Mouse (Mus musculus): ENCODE measurements at regions not wholly inside any gene's neighbourhood (a gene's known extent, or its start where the extent isn't known, plus 50 kb on each side); places are given as distances from the start of the nearest gene placed in this dataset.

DNA sequence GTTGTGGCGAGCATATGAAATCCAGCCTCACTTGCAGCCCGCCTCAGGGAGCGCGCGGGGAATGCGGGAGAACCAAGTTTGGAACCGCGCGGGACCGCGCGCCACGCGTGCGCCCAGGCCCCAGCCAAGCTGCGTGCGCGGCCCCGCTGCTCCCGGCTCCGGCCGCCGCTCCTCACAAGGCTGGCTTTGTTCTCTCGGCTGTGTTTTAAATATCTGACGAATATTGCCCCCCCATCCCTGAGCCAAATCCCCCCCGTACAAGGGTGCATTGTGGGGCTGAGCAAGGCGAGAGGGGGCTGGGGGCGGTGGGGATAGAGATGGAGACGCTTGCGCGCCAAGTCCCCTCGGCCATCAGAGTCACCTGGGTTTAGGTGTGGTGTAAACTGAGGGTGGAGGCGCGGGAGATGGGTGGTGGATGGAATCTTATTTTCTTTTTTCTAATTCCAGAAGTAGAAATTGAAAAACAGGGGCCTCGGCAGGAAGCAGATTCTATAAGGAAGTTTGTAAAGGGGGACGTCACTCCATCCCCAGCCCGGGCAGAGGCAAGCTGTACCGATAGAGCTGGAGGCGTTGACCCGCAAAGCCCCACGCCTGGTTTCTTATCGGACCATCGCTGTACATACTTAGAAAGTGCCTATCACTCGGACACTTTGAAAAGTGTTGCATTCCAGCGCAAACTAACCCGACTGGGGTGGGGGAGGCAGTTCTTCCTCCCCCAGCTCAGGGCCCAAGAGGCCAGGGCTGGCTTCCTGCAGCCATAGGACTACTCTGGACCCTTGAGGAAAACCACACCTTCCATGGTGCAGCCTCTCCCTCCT lies 147.1 kb downstream of the Zfp36l1 start:
- Histone ChIP-seq H3K4me2 (replicated peaks) (peak overlapping the region; percentile 63), H3K27me3 (no peaks in the 10 kb centered on the region), H3K9ac (peak overlapping the region; percentile 41), H3K27ac (replicated peaks) (peak overlapping the region; percentile 79), H3K36me3 (no peaks in the 10 kb centered on the region), H3K4me3 (replicated peaks) (peak overlapping the region; percentile 35), H3K4me1 (peaks cover 56% of the 10 kb centered on the region), H3K9me3 (replicated peaks) (no peaks in the 10 kb centered on the region)
- ATAC-seq (ENCODE audit: insufficient number of reproducible peaks, low FRiP score, low TSS enrichment, low read depth): peak; percentile 63; the same call in 1 of the 2 replicates
- WGBS: 3% methylated on average over 46 of the region's 46 CpGs

GRCm38 (mm10) chr12:79963443-79964025 lies 149.3 kb downstream of the Zfp36l1 start:
- no peak overlapping the region for H3K4me2 ChIP-seq (replicated peaks)
- 84% methylated on average over 8 of the region's 9 CpGs for WGBS
- H3K27me3 ChIP-seq: no peaks in the 10 kb centered on the region
- H3K27ac ChIP-seq (replicated peaks): no peak overlapping the region
- no peak overlapping the region for H3K9ac ChIP-seq
- ATAC-seq (ENCODE audit: insufficient number of reproducible peaks, low FRiP score, low TSS enrichment, low read depth): no peak
- H3K36me3 ChIP-seq: no peaks in the 10 kb centered on the region
- no peaks in the 10 kb centered on the region for H3K9me3 ChIP-seq (replicated peaks)
- H3K4me1 ChIP-seq: peaks cover 35% of the 10 kb centered on the region
- H3K4me3 ChIP-seq (replicated peaks): no peak overlapping the region

DNA sequence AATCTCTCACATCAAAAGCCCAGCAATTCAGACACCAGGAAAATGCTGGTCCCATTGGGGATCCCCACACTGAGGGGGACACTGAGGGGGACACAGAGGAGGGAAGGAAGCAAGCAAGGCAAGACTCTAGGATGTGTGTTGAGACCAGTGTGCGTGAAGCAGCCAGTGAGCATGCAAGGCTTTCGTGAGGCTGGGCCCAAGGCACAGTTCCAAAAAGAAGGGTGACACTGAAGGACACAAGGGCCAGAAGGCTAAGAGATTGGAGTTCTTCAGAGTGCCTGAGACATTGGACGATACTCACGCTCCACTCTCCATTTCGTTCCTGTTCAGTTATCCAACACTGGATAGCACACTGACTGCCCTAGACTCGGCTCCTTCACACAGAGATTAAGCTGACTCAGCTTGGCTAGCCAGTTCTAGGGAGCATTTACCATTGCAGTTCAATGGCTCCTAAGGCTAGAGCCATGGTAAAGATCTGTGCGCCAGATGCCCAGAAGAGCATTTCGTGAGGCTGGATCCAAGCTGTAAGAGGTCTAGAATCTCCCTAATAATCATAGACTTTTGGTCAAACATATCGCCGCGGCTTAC lies 150.1 kb downstream of the Zfp36l1 start:
- no peak for ATAC-seq (ENCODE audit: insufficient number of reproducible peaks, low FRiP score, low TSS enrichment, low read depth)
- peaks cover 31% of the 10 kb centered on the region for H3K4me1 ChIP-seq
- no peak overlapping the region for H3K4me3 ChIP-seq (replicated peaks)
- H3K27ac ChIP-seq (replicated peaks): no peak overlapping the region
- WGBS: 93% methylated on average over 11 of the region's 11 CpGs
- H3K9me3 ChIP-seq (replicated peaks): no peaks in the 10 kb centered on the region
- no peaks in the 10 kb centered on the region for H3K36me3 ChIP-seq
- no peaks in the 10 kb centered on the region for H3K27me3 ChIP-seq
- no peak overlapping the region for H3K9ac ChIP-seq
- H3K4me2 ChIP-seq (replicated peaks): no peak overlapping the region

- H3K36me3 ChIP-seq: no peaks in the 10 kb centered on the region
- no peaks in the 10 kb centered on the region for H3K27me3 ChIP-seq
- peaks cover 22% of the 10 kb centered on the region for H3K4me1 ChIP-seq
- ATAC-seq (ENCODE audit: insufficient number of reproducible peaks, low FRiP score, low TSS enrichment, low read depth): no peak
- no peak overlapping the region for H3K4me2 ChIP-seq (replicated peaks)
- H3K9ac ChIP-seq: no peak overlapping the region
- H3K4me3 ChIP-seq (replicated peaks): no peak overlapping the region
- no peaks in the 10 kb centered on the region for H3K9me3 ChIP-seq (replicated peaks)
- no peak overlapping the region for H3K27ac ChIP-seq (replicated peaks)
- WGBS: 63% methylated on average over 4 of the region's 4 CpGs
Measured at GRCm38 (mm10) chr12:79961881-79962280, 150.9 kb downstream of the Zfp36l1 start.

GRCm38 (mm10) chr12:79961076-79961475 lies 151.7 kb downstream of the Zfp36l1 start:
- Histone ChIP-seq H3K9ac (no peak overlapping the region), H3K4me1 (peaks cover 14% of the 10 kb centered on the region), H3K9me3 (replicated peaks) (no peaks in the 10 kb centered on the region), H3K27ac (replicated peaks) (no peak overlapping the region), H3K4me3 (replicated peaks) (no peak overlapping the region), H3K36me3 (no peaks in the 10 kb centered on the region), H3K27me3 (no peaks in the 10 kb centered on the region), H3K4me2 (replicated peaks) (no peak overlapping the region)
- WGBS: 91% methylated on average over 6 of the region's 6 CpGs
- no peak for ATAC-seq (ENCODE audit: insufficient number of reproducible peaks, low FRiP score, low TSS enrichment, low read depth)

DNA sequence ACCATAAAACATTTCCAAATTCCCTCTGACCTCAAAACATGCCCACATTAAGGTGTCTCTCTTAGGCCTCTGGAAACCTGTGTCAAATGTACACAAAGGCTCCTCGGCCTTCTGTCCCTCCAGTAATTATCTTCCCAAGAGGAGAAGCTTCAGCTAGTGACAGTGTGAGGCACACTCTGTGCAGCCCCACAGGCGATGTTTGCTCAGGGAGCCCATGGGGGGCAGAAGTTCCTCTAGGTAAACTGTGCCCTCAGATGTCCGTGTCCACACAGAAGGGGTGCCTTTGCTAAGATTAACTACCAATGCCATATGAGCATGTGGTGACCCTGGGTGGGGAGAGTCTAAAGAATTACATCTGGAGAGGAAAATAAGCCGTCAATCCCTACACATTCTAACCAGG lies 152.4 kb downstream of the Zfp36l1 start:
- Histone ChIP-seq H3K4me3 (replicated peaks) (no peak overlapping the region), H3K9me3 (replicated peaks) (no peaks in the 10 kb centered on the region), H3K27ac (replicated peaks) (no peak overlapping the region), H3K4me1 (peaks cover 8% of the 10 kb centered on the region), H3K36me3 (no peaks in the 10 kb centered on the region), H3K27me3 (no peaks in the 10 kb centered on the region), H3K9ac (no peak overlapping the region), H3K4me2 (replicated peaks) (no peak overlapping the region)
- WGBS: 68% methylated on average over 4 of the region's 4 CpGs
- ATAC-seq (ENCODE audit: insufficient number of reproducible peaks, low FRiP score, low TSS enrichment, low read depth): no peak

- Histone ChIP-seq H3K36me3 (no peaks in the 10 kb centered on the region), H3K9ac (no peak overlapping the region), H3K27ac (replicated peaks) (no peak overlapping the region), H3K4me3 (replicated peaks) (no peak overlapping the region), H3K9me3 (replicated peaks) (no peaks in the 10 kb centered on the region), H3K4me1 (peaks cover under 1% of the 10 kb centered on the region), H3K27me3 (no peaks in the 10 kb centered on the region), H3K4me2 (replicated peaks) (no peak overlapping the region)
- ATAC-seq (ENCODE audit: insufficient number of reproducible peaks, low FRiP score, low TSS enrichment, low read depth): no peak
- 75% methylated on average over 14 of the region's 14 CpGs for WGBS
Measured at GRCm38 (mm10) chr12:79959540-79960305, 153.1 kb downstream of the Zfp36l1 start.

DNA sequence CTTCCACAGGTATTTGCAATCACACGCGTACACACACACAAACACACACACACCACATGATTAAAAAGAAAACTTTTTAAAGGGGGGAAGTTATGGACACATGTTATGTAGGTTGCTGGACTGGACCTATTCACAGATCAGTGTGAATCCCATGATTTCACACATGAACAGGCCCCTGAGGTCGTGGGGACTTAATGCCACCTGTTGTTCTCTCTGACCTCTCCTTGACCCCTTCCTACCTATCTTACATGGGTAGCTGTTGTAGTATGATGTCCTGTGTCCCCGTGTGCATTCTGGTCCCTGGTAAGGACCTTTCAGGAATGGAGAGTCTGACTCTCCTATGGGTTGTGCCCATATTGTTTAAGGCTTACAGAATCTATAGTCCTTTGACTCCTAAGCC lies 155.6 kb downstream of the Zfp36l1 start:
- H3K9me3 ChIP-seq (replicated peaks): no peaks in the 10 kb centered on the region
- H3K27ac ChIP-seq (replicated peaks): no peak overlapping the region
- H3K4me2 ChIP-seq (replicated peaks): no peak overlapping the region
- WGBS: 83% methylated on average over 4 of the region's 4 CpGs
- no peak for ATAC-seq (ENCODE audit: insufficient number of reproducible peaks, low FRiP score, low TSS enrichment, low read depth)
- no peaks in the 10 kb centered on the region for H3K27me3 ChIP-seq
- H3K4me1 ChIP-seq: no peaks in the 10 kb centered on the region
- H3K9ac ChIP-seq: no peak overlapping the region
- no peak overlapping the region for H3K4me3 ChIP-seq (replicated peaks)
- no peaks in the 10 kb centered on the region for H3K36me3 ChIP-seq

DNA sequence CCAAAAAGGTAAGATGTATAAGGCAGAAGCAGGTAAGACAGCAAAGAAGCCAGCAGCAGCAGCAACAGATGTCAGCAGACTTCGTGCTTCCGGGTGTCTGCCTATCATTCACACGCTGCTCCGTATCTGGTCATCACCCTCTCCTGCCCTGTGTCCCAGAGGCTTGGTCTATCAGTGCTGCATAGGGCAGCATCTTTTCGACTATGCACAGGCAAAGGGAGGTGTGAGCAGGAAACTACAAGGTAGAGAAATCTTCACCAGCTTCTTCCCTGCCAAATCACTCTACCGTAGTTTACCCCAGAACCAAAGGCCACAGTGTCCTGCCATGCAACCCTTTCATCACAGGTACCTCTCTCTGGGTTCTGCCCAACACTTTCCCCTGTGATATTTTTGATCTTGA lies 156.5 kb downstream of the Zfp36l1 start:
- no peak overlapping the region for H3K27ac ChIP-seq (replicated peaks)
- H3K9me3 ChIP-seq (replicated peaks): no peaks in the 10 kb centered on the region
- H3K27me3 ChIP-seq: no peaks in the 10 kb centered on the region
- H3K4me3 ChIP-seq (replicated peaks): no peak overlapping the region
- H3K9ac ChIP-seq: no peak overlapping the region
- 88% methylated on average over 6 of the region's 6 CpGs for WGBS
- H3K4me2 ChIP-seq (replicated peaks): no peak overlapping the region
- H3K4me1 ChIP-seq: no peaks in the 10 kb centered on the region
- no peak for ATAC-seq (ENCODE audit: insufficient number of reproducible peaks, low FRiP score, low TSS enrichment, low read depth)
- H3K36me3 ChIP-seq: no peaks in the 10 kb centered on the region

DNA sequence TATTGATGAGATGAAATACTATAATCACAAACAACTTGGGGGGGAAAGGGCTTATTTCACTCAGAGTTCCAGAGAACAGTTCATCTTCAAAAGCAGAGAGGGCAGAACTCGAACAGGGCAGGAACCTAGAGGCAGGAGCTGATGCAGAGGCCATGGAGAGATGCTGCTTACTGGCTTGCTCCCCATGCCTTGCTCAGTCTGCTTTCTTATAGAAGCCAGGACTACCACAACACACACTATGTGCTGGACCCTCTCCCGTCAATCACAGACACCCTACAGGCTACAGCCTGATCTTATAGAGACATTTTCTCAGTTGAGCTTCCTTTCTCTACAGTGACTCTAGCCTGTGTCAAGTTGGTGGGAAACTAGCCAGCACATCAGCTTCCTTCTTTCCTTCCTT lies 157.3 kb downstream of the Zfp36l1 start:
- Histone ChIP-seq H3K9ac (no peak overlapping the region), H3K27ac (replicated peaks) (no peak overlapping the region), H3K36me3 (no peaks in the 10 kb centered on the region), H3K4me3 (replicated peaks) (no peak overlapping the region), H3K4me2 (replicated peaks) (no peak overlapping the region), H3K9me3 (replicated peaks) (no peaks in the 10 kb centered on the region), H3K4me1 (no peaks in the 10 kb centered on the region), H3K27me3 (no peaks in the 10 kb centered on the region)
- ATAC-seq (ENCODE audit: insufficient number of reproducible peaks, low FRiP score, low TSS enrichment, low read depth): no peak
- WGBS: 78% methylated on average over 2 of the region's 2 CpGs

DNA sequence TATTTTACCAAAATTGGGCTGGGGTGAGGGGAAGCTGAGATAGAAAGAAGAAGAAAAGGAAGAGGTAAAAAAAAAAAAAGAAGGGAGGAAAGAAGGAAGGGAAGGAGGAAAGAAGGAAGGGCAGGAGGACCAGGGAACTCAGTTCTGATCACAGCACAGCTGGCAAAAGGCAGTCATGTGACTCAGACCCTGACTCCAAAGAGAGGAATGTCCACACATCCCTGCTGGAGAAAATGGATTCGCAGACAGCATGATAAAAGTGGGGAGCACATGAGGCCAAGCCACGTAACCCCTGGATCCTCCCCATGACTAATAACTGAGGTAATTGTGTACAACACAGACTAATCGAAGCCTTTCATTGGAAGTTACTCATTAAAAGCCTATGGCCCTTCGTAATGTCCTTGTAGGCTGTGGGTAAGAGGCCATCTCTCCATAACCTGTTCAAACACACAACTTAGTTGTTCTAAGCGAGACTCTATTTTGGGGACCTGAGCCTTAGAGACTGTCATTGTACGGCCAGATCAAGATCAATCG lies 162.2 kb downstream of the Zfp36l1 start:
- Histone ChIP-seq H3K4me2 (replicated peaks) (no peak overlapping the region), H3K9ac (no peak overlapping the region), H3K27me3 (no peaks in the 10 kb centered on the region), H3K36me3 (no peaks in the 10 kb centered on the region), H3K27ac (replicated peaks) (no peak overlapping the region), H3K9me3 (replicated peaks) (no peaks in the 10 kb centered on the region), H3K4me1 (peaks cover 25% of the 10 kb centered on the region), H3K4me3 (replicated peaks) (no peak overlapping the region)
- no peak for ATAC-seq (ENCODE audit: insufficient number of reproducible peaks, low FRiP score, low TSS enrichment, low read depth)
- WGBS: 80% methylated on average over 7 of the region's 7 CpGs
